Mouse (Mus musculus): ENCODE results near the gene Adam15.
A peak's percentile ranks its signal among the peaks of the same experiment; 100 is the strongest.

Gene Adam15

GRCm38 (mm10) chr3:89321183-89322130, 28.3 kb downstream of the Adam15 start:
- no peak for DNase-seq

- no peak for DNase-seq
Measured at GRCm38 (mm10) chr3:89320581-89321182, 29.1 kb downstream of the Adam15 start.

GRCm38 (mm10) chr3:89319591-89320350, 30.0 kb downstream of the Adam15 start:
- no peak for DNase-seq

- DNase-seq = no peak
Measured at GRCm38 (mm10) chr3:89318971-89319590, 30.7 kb downstream of the Adam15 start.

- DNase-seq = no peak
Measured at GRCm38 (mm10) chr3:89318316-89318715, 31.5 kb downstream of the Adam15 start.

- DNase-seq = no peak
Measured at GRCm38 (mm10) chr3:89317246-89317645, 32.5 kb downstream of the Adam15 start.

GRCm38 (mm10) chr3:89316833-89317232, 33.0 kb downstream of the Adam15 start:
- DNase-seq = peak; percentile 91

- DNase-seq = no peak
Measured at GRCm38 (mm10) chr3:89315930-89316831, 33.6 kb downstream of the Adam15 start.

GRCm38 (mm10) chr3:89315195-89315929, 34.4 kb downstream of the Adam15 start:
- DNase-seq = peak; percentile 70

GRCm38 (mm10) chr3:89314791-89315190, 35.0 kb downstream of the Adam15 start:
- no peak for DNase-seq

GRCm38 (mm10) chr3:89314340-89314739, 35.5 kb downstream of the Adam15 start:
- DNase-seq = no peak

- DNase-seq = peak; percentile 75
Measured at GRCm38 (mm10) chr3:89308089-89308488, 41.7 kb downstream of the Adam15 start.

GRCm38 (mm10) chr3:89305551-89306325, 44.1 kb downstream of the Adam15 start:
- no peak for DNase-seq

- no peak for DNase-seq
Measured at GRCm38 (mm10) chr3:89305105-89305504, 44.7 kb downstream of the Adam15 start.

GRCm38 (mm10) chr3:89304440-89304839, 45.4 kb downstream of the Adam15 start:
- DNase-seq = no peak

- no peak for DNase-seq
Measured at GRCm38 (mm10) chr3:89300514-89300913, 49.3 kb downstream of the Adam15 start.

GRCm38 (mm10) chr3:89300071-89300470, 49.7 kb downstream of the Adam15 start:
- no peak for DNase-seq

- no peak for DNase-seq
Measured at GRCm38 (mm10) chr3:89299499-89299898, 50.3 kb downstream of the Adam15 start.

- no peak for DNase-seq
Measured at GRCm38 (mm10) chr3:89298908-89299307, 50.9 kb downstream of the Adam15 start.

GRCm38 (mm10) chr3:89296761-89297396, 52.9 kb downstream of the Adam15 start:
- DNase-seq = no peak

Data from cerebellum, adult 9-10 months (tissue).